17 mouse cellular contexts compared by ENCODE assay signal in genomic region chr6:52219234-52219942, GRCm38 (mm10). TPM values are rescaled to one million over a fixed set of nuclear protein-coding genes. Genes with fewer than 3 reads are reported as not detected.
DNase-seq lines count a peak whose midpoint lies in the region; ATAC-seq lines count a peak whose summit lies in the region.
"Had no signal": no experiment of that assay in that cellular context is flagged by ENCODE, and none has a peak within 500 bp of the region (broad histone marks: within the 10 kb centered on the region; RNA-seq: fewer than 3 reads in every experiment).

No protein-coding gene starts in this region.

- H3K4me3 ChIP-seq in limb, embryonic 12.5 days (replicated peaks): peak overlapping the region; percentile 89
- no peak overlapping the region; the same call in 1 of the 2 replicates for H3K4me3 ChIP-seq in stomach, embryonic 16.5 days (replicated peaks; ENCODE audit: low read length)
- H3K4me3 ChIP-seq: embryonic facial prominence, embryonic 15.5 days had no signal

- H3K27ac ChIP-seq in limb, embryonic 12.5 days: peak overlapping the region; percentile 99
- H3K27ac ChIP-seq in stomach, embryonic 16.5 days (ENCODE audit: low read length): 0 out of 2 replicates have a peak overlapping the region, but pooled peaks have one; percentile 3
- H3K27ac ChIP-seq: embryonic facial prominence, embryonic 15.5 days; liver, embryonic 14.5 days; macrophage had no signal

- peak overlapping the region; percentile 96 for H3K4me2 ChIP-seq in limb, embryonic 12.5 days
- peak overlapping the region; percentile 97; the same call in 1 of the 2 replicates for H3K4me2 ChIP-seq in stomach, embryonic 16.5 days (ENCODE audit: low read depth, low read length)
- H3K4me2 ChIP-seq: embryonic facial prominence, embryonic 15.5 days had no signal

- no peak for ATAC-seq in limb, embryonic 12.5 days (ENCODE audit: insufficient number of reproducible peaks, insufficient read depth, low FRiP score, low TSS enrichment, low read depth)
- no peak for ATAC-seq in stomach, embryonic 16.5 days (ENCODE audit: insufficient read depth, low FRiP score)
- ATAC-seq: forebrain, embryonic 16.5 days; inflammation-experienced regulatory T-cells, adult 6 months had no signal

- peak; percentile 64 for DNase-seq in embryo, embryonic 10 days (ENCODE audit: low spot score)
- DNase-seq in embryo, embryonic 10.5 days (ENCODE audit: low spot score): no peak
- DNase-seq in testis, postnatal 10 days (ENCODE audit: low spot score): peak; percentile 36
- DNase-seq in testis, postnatal 14 days (ENCODE audit: low spot score): no peak
- no peak for DNase-seq in heart, adult 9 months (ENCODE audit: low spot score in 2 of 2)
- no peak for DNase-seq in gastrocnemius, postnatal 25 days
- DNase-seq: adrenal gland, adult 8-10 months; heart, adult 18-20 months had no signal

- H3K4me1 ChIP-seq in limb, embryonic 12.5 days (replicated peaks): peaks cover 60% of the 10 kb centered on the region
- H3K4me1 ChIP-seq in stomach, embryonic 16.5 days (ENCODE audit: control insufficient read depth, insufficient read depth, low read length): peaks cover 8% of the 10 kb centered on the region; the same call in 1 of the 2 replicates

- H3K27me3 ChIP-seq in limb, embryonic 12.5 days: peaks cover 6% of the 10 kb centered on the region
- H3K27me3 ChIP-seq in stomach, embryonic 16.5 days (ENCODE audit: control insufficient read depth, insufficient read depth, low read length): peaks cover 89% of the 10 kb centered on the region

- peak overlapping the region; percentile 100 for H3K9ac ChIP-seq in limb, embryonic 12.5 days (replicated peaks)
- 0 out of 2 replicates have a peak overlapping the region, but pooled peaks have one; percentile 35 for H3K9ac ChIP-seq in stomach, embryonic 16.5 days (ENCODE audit: low read length)
- H3K9ac ChIP-seq: embryonic facial prominence, embryonic 15.5 days; liver, embryonic 14.5 days had no signal

- no peaks in the 10 kb centered on the region for H3K9me3 ChIP-seq in limb, embryonic 12.5 days
- no peaks in the 10 kb centered on the region for H3K9me3 ChIP-seq in stomach, embryonic 16.5 days (replicated peaks; ENCODE audit: control insufficient read depth, low read length)
- H3K9me3 ChIP-seq: embryonic facial prominence, embryonic 15.5 days had no signal

- H3K36me3 ChIP-seq in limb, embryonic 12.5 days: peaks cover 8% of the 10 kb centered on the region
- no peaks in the 10 kb centered on the region for H3K36me3 ChIP-seq in stomach, embryonic 16.5 days (ENCODE audit: control insufficient read depth, insufficient read depth, low read length)
- H3K36me3 ChIP-seq: embryonic facial prominence, embryonic 15.5 days had no signal

- WGBS in limb, embryonic 12.5 days: 23% methylated on average over 9 of the region's 9 CpGs
- 44% methylated on average over 9 of the region's 9 CpGs for WGBS in stomach, embryonic 16.5 days

RNA-seq across cellular contexts. Expression of gene Hoxa7, which starts 2.3 kb away (rescaled TPM):
- polyA plus RNA-seq in limb, embryonic 12.5 days (2016; fragmentation: Nextera tagmentation; extraction: Ambion mirVana): 11.7 and 13.8 TPM in 2 replicates
- 10.8 and 12.3 TPM in 2 replicates for polyA plus RNA-seq in stomach, embryonic 16.5 days (2015; fragmentation: Nextera tagmentation; extraction: Ambion mirVana)
- 1 to 10 TPM; 4.7 to 5.5 TPM for total RNA-seq in gastrocnemius, postnatal 25 days (2021)
- polyA plus RNA-seq: embryonic facial prominence, embryonic 15.5 days; forebrain, embryonic 16.5 days; inflammation-experienced regulatory T-cells, adult 6 months had no signal

RNA-seq across cellular contexts. Expression of gene Gm28308, which starts 6.2 kb away (rescaled TPM):
- polyA plus RNA-seq in limb, embryonic 12.5 days (2016; fragmentation: Nextera tagmentation; extraction: Ambion mirVana): 2.1 TPM in 1 of 2 replicates, not detected in the other
- not detected in 2 replicates for polyA plus RNA-seq in stomach, embryonic 16.5 days (2015; fragmentation: Nextera tagmentation; extraction: Ambion mirVana)
- total RNA-seq in gastrocnemius, postnatal 25 days (2021): under 1 TPM in 1 of 2 experiments, not detected in 1; 0.46 TPM
- total RNA-seq: heart, adult 18-20 months; heart, postnatal 10 days had no signal
- polyA plus RNA-seq: embryonic facial prominence, embryonic 15.5 days; forebrain, embryonic 16.5 days; inflammation-experienced regulatory T-cells, adult 6 months; liver, embryonic 14.5 days; macrophage; thymus, postnatal 0 days had no signal

RNA-seq across cellular contexts. Expression of gene Hoxa3, which starts 6.3 kb away (rescaled TPM):
- polyA plus RNA-seq in limb, embryonic 12.5 days (2016; fragmentation: Nextera tagmentation; extraction: Ambion mirVana): 7.7 and 7.9 TPM in 2 replicates
- 6.0 and 7.4 TPM in 2 replicates for polyA plus RNA-seq in stomach, embryonic 16.5 days (2015; fragmentation: Nextera tagmentation; extraction: Ambion mirVana)
- 1 to 10 TPM; 2.4 to 3.3 TPM for total RNA-seq in gastrocnemius, postnatal 25 days (2021)
- polyA plus RNA-seq: forebrain, embryonic 16.5 days; inflammation-experienced regulatory T-cells, adult 6 months had no signal

RNA-seq across cellular contexts. Expression of gene Hoxa6, which starts 10.9 kb away (rescaled TPM):
- 3.1 and 4.1 TPM in 2 replicates for polyA plus RNA-seq in limb, embryonic 12.5 days (2016; fragmentation: Nextera tagmentation; extraction: Ambion mirVana)
- 1.3 and 1.4 TPM in 2 replicates for polyA plus RNA-seq in stomach, embryonic 16.5 days (2015; fragmentation: Nextera tagmentation; extraction: Ambion mirVana)
- 1 to 10 TPM; 1.8 to 2.8 TPM for total RNA-seq in gastrocnemius, postnatal 25 days (2021)
- total RNA-seq: heart, adult 18-20 months; heart, postnatal 10 days had no signal
- polyA plus RNA-seq: embryonic facial prominence, embryonic 15.5 days; forebrain, embryonic 16.5 days; inflammation-experienced regulatory T-cells, adult 6 months; liver, embryonic 14.5 days; macrophage; thymus, postnatal 0 days had no signal

RNA-seq across cellular contexts. Expression of gene Hoxa9, which starts 11.5 kb away (rescaled TPM):
- 74.7 and 77.4 TPM in 2 replicates for polyA plus RNA-seq in limb, embryonic 12.5 days (2016; fragmentation: Nextera tagmentation; extraction: Ambion mirVana)
- 0.50 and 1.2 TPM in 2 replicates for polyA plus RNA-seq in stomach, embryonic 16.5 days (2015; fragmentation: Nextera tagmentation; extraction: Ambion mirVana)
- total RNA-seq in gastrocnemius, postnatal 25 days (2021): 10 to 100 TPM in 1 of 2 experiments, 1 to 10 TPM in 1; 5.7 to 13.5 TPM
- total RNA-seq: heart, adult 18-20 months; heart, postnatal 10 days had no signal
- polyA plus RNA-seq: forebrain, embryonic 16.5 days had no signal

Comparison
In these comparisons a context has a peak if more than half of its experiments do, and no peak if none do; other contexts are left out.
1. DNase-seq: peak in embryo, embryonic 10 days (single experiment) and testis, postnatal 10 days (single experiment); none in embryo, embryonic 10.5 days (single experiment), testis, postnatal 14 days (single experiment), heart, adult 9 months (0 of 2) and gastrocnemius, postnatal 25 days (single experiment).